Mouse (Mus musculus) limb, embryonic 15.5 days (tissue): ENCODE data around the gene Mthfd1. TPM values are rescaled to one million over a fixed set of nuclear protein-coding genes. Genes with fewer than 3 reads are reported as not detected.

Experiments
- ATAC-seq: fragments of 200-750 bp; cut with Nextera tagmentation; 2 replicates; pipeline ENCODE4 v1.8.0; 2017; ENCODE audit warnings: low read depth, moderate TSS enrichment; ENCODE audit not compliant: insufficient number of reproducible peaks, low FRiP score, low TSS enrichment
- H3K27ac ChIP-seq: fragments of 300-500 bp; sonication (generic); 2 replicates; pipeline ENCODE4 v1.5.1; 2015; ENCODE audit warnings: moderate library complexity, mild to moderate bottlenecking, inconsistent platforms
- H3K27me3 ChIP-seq: fragments of 300-500 bp; sonication (generic); 2 replicates; pipeline ENCODE4 v1.6.1; 2015; ENCODE audit warnings: inconsistent platforms
- H3K36me3 ChIP-seq: fragments of 300-500 bp; sonication (generic); 2 replicates; pipeline ENCODE4 v1.6.1; 2015; ENCODE audit warnings: inconsistent platforms
- H3K4me1 ChIP-seq: fragments of 300-500 bp; sonication (generic); 2 replicates; pipeline ENCODE4 v1.6.1; 2015; ENCODE audit warnings: inconsistent platforms
- H3K4me2 ChIP-seq: fragments of 300-500 bp; sonication (generic); 2 replicates; pipeline ENCODE4 v1.6.1; 2015; ENCODE audit warnings: mild to moderate bottlenecking, inconsistent platforms
- H3K4me3 ChIP-seq: fragments of 300-500 bp; sonication (generic); 2 replicates; pipeline ENCODE4 v1.5.1; 2015; ENCODE audit warnings: mild to moderate bottlenecking, inconsistent platforms
- H3K9ac ChIP-seq: fragments of 300-500 bp; sonication (generic); 2 replicates; pipeline ENCODE4 v1.6.1; 2015; ENCODE audit warnings: inconsistent platforms
- H3K9me3 ChIP-seq: fragments of 300-500 bp; sonication (generic); 2 replicates; pipeline ENCODE4 v1.6.1; 2016; ENCODE audit warnings: inconsistent platforms
- WGBS: fragments of 180-500 bp; shearing (Covaris S2); methylation state at CpG from one replicate; pipeline ENCODE4 v1.1.7; 2015; 5-methylcytosine and 5-hydroxymethylcytosine counted together
- polyA plus RNA-seq: library from polyadenylated mRNA; unstranded; fragments of >200 nt; fragmentation: Nextera tagmentation; extraction: Ambion mirVana; gene quantifications from 2 replicates; pipeline ENCODE4 v1.2.1, GENCODE M21; 2015

Gene Mthfd1
- polyA plus RNA-seq, 1 experiment from 2014 or later = 57.8 TPM

DNA sequence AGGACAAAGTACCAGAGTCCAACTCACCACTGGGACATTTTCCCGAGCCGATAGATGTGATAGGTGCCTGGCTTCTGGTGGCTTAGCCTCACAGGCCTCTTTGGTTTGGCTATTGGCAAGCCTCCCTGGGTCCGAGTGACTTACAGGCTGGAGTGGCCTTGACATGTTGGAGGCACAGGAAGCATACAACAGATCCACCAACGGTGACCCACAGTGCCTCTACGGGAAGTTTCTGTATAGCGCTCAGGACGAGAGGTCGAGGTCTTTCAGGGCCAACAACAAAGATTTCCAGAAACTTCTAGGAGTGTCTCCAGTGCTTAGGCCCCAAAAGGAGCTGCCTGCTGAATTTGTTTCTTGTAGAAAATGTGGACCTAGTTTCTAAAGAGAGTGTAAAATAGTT lies 10.1 kb upstream of the Mthfd1 start:
- Histone ChIP-seq H3K4me3 (no peak overlapping the region), H3K9me3 (no peaks in the 10 kb centered on the region), H3K27ac (no peak overlapping the region), H3K9ac (no peak overlapping the region), H3K4me1 (no peaks in the 10 kb centered on the region), H3K4me2 (no peak overlapping the region), H3K27me3 (no peaks in the 10 kb centered on the region), H3K36me3 (no peaks in the 10 kb centered on the region)
- WGBS = 88% methylated on average over 8 of the region's 8 CpGs
- no peak for ATAC-seq

DNA sequence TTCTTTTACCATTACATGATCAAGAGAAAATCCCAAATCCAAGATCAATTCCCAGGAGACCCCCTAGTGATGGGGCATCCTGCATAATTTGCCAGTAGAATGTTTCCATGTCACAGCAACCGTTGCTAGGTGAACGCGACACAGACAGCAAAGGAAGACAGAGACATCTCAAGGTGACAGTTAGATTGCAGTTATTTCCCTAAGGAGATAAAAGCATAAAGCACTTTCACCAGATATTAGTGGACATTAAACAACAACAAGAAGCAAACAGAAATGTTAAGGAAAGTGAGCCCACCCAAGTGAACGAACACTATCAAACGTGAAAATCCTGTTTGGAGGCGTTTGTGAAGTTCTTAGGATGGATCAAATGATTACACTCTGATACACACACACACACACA lies 8.5 kb upstream of the Mthfd1 start, which contains the start of gene Tex21:
TSS of gene Tex21 (minus strand) at position 101 of the 400 bp plus-strand sequence.
- Histone ChIP-seq H3K36me3 (no peaks in the 10 kb centered on the region), H3K27ac (no peak within 1 kb of the TSS), H3K9me3 (no peaks in the 10 kb centered on the region), H3K27me3 (no peaks in the 10 kb centered on the region), H3K9ac (no peak within 1 kb of the TSS), H3K4me2 (no peak within 1 kb of the TSS), H3K4me1 (no peaks in the 10 kb centered on the region), H3K4me3 (no peak within 1 kb of the TSS)
- no peak for ATAC-seq
- WGBS = 86% methylated on average over 6 of the region's 6 CpGs

DNA sequence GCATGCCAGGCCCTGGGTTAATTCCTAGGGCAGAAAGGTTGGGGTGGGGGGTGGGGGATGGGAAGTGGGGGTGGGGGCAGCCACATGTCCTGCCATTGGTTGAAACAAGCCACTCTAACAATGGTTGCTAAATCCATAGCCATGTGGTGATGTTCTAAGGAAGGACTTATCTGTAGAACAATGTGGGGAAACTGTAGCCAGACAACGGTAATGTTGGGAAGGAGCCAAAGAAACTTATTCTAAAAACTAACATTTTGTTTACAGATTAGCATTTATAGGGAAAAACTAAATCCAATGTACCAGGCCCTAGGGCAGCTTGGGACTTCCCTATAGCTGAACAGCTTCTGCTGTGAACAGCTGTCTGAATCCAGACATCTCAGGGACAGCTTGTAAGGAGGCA lies 2.0 kb upstream of the Mthfd1 start:
- no peak for ATAC-seq
- Histone ChIP-seq H3K9me3 (no peaks in the 10 kb centered on the region), H3K4me1 (peaks cover 16% of the 10 kb centered on the region), H3K27me3 (no peaks in the 10 kb centered on the region), H3K27ac (no peak overlapping the region), H3K36me3 (no peaks in the 10 kb centered on the region), H3K4me2 (no peak overlapping the region), H3K4me3 (no peak overlapping the region), H3K9ac (no peak overlapping the region)
- 83% methylated on average over 1 of the region's 1 CpGs for WGBS

DNA sequence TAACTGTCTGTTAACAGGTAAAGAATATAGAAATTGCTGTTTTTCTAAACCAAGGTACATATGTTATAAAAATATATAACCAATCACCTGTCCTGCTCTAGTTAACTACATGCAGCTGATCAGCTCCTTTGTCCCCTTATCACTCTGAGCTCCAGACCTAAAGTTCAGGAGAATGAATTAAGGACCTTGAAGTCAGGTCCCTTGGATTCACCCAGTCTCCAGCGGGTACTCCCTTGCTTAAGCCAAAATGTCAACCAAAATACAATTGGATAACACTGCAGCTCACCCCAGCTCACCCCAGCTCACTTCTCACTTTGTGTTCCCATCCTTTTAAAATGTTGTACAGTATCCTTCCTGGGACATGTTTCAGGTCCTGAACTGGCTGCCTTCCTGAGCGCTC lies 1.5 kb upstream of the Mthfd1 start:
- Histone ChIP-seq H3K4me3 (no peak overlapping the region), H3K4me1 (peaks cover 16% of the 10 kb centered on the region), H3K9ac (no peak overlapping the region), H3K36me3 (no peaks in the 10 kb centered on the region), H3K9me3 (no peaks in the 10 kb centered on the region), H3K27me3 (no peaks in the 10 kb centered on the region), H3K27ac (no peak overlapping the region), H3K4me2 (no peak overlapping the region)
- 91% methylated on average over 2 of the region's 2 CpGs for WGBS
- ATAC-seq = no peak

DNA sequence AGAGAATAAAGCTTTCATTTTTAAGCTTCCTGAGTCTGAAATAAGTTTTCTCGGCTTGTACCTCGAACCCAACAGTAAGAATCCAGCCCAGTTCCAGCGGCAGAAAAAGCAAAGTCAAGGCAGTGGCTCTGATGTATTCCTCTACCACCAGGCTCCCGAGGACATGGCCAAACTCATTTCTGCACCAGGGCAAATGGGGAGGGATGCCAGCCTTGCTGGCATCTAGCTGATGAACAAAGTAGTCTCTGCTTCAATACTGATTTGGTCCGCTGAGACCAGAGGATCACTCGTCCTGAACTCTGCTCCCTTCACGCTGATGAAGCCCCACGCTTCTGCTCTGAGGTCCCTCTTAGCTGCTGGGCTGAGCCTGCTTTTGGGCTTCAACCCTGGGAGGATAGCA lies 1.1 kb upstream of the Mthfd1 start:
- no peak overlapping the region for H3K4me3 ChIP-seq
- H3K9ac ChIP-seq = no peak overlapping the region
- H3K27ac ChIP-seq = no peak overlapping the region
- no peaks in the 10 kb centered on the region for H3K36me3 ChIP-seq
- H3K4me2 ChIP-seq = no peak overlapping the region
- H3K27me3 ChIP-seq = no peaks in the 10 kb centered on the region
- 78% methylated on average over 8 of the region's 8 CpGs for WGBS
- no peak for ATAC-seq
- H3K9me3 ChIP-seq = no peaks in the 10 kb centered on the region
- peaks cover 16% of the 10 kb centered on the region for H3K4me1 ChIP-seq

DNA sequence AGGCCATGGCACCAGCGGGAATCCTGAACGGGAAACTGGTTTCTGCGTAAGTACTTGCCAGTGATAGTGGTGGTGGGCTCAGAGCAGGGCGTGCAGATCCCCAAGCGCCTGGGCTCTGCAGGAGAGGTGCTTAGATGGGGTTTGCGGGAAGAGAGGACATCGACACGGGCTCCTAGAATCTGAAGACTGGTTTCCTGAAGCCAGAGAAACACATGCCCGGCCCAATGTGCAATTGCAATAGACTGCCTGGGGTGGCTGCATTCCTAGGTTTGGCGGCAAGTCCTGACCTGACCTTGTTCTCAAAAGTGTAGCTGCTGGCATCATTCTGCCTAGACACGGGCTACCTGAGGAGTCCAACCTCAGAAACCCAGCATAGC lies 389 bp downstream of the Mthfd1 start:
- peak overlapping the region; percentile 77 for H3K27ac ChIP-seq
- 0% methylated on average over 11 of the region's 11 CpGs for WGBS
- H3K36me3 ChIP-seq = no peaks in the 10 kb centered on the region
- H3K4me3 ChIP-seq = peak overlapping the region; percentile 68
- peak overlapping the region; percentile 92 for H3K4me2 ChIP-seq
- H3K4me1 ChIP-seq = peaks cover 16% of the 10 kb centered on the region
- no peak for ATAC-seq
- no peaks in the 10 kb centered on the region for H3K9me3 ChIP-seq
- no peaks in the 10 kb centered on the region for H3K27me3 ChIP-seq
- H3K9ac ChIP-seq = peak overlapping the region; percentile 62

DNA sequence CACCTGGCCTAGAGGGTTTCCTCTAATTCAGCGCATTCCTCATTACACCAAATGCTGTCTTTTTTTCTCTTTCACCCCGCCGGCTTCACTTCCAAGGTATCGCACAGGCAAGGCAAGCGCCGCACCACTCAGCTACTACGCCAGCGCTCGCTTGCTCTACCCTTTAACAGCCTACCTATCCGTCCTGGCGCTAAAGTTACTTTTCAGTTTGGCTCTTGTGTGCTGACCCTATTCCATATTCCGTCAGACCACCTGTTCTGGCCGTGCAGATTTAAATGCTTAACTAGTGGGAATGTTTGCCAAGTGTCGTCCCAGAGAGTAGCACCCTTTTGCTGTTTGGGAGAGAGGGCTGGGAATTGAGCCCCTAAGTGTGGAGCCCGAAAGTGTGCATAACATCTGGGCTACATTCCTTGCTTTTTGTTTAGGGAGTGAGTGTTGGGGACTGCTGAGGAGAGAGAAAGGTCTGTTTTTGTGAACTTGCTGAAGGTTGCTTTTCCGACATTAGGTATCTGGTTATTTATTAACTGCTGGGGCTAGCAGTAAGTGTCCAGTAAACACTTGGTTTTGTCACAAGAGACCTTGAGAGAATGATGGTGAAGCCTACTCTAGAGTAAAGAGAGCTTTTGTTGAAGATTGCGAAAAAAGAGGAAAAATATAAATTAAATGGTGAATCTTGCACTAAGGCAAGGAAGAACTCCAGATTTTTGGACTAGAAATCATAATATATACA lies 1.2 kb downstream of the Mthfd1 start:
- no peaks in the 10 kb centered on the region for H3K9me3 ChIP-seq
- H3K4me2 ChIP-seq = peak overlapping the region; percentile 92
- peak overlapping the region; percentile 62; the same call in 1 of the 2 replicates for H3K9ac ChIP-seq
- H3K27ac ChIP-seq = no peak overlapping the region
- no peak for ATAC-seq
- H3K27me3 ChIP-seq = no peaks in the 10 kb centered on the region
- H3K36me3 ChIP-seq = no peaks in the 10 kb centered on the region
- 7% methylated on average over 17 of the region's 17 CpGs for WGBS
- H3K4me1 ChIP-seq = peaks cover 16% of the 10 kb centered on the region
- peak overlapping the region; percentile 68 for H3K4me3 ChIP-seq

DNA sequence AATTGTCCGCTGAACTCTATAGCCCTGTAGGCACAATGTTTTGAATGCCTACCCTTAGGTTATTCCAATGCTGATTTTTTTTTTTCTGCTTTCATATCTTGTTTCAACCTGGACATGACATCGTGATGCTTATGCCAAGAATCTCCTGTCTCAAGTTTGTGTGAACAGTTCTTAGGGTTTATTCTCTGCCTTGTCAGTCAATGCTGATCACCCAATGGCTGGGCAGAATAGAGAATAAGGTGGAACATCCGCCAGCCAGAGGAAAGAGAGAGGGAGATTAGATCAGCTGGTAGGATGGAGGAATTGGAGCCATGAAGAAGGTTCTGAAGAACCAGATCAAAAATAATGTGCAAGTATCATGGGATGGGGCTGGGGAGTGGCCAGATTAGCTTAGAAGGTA lies 5.6 kb downstream of the Mthfd1 start:
- no peaks in the 10 kb centered on the region for H3K9me3 ChIP-seq
- no peak overlapping the region for H3K27ac ChIP-seq
- H3K36me3 ChIP-seq = no peaks in the 10 kb centered on the region
- no peak overlapping the region for H3K9ac ChIP-seq
- 90% methylated on average over 3 of the region's 3 CpGs for WGBS
- no peak for ATAC-seq
- H3K4me1 ChIP-seq = peaks cover 11% of the 10 kb centered on the region
- H3K4me2 ChIP-seq = no peak overlapping the region
- H3K4me3 ChIP-seq = no peak overlapping the region
- no peaks in the 10 kb centered on the region for H3K27me3 ChIP-seq

DNA sequence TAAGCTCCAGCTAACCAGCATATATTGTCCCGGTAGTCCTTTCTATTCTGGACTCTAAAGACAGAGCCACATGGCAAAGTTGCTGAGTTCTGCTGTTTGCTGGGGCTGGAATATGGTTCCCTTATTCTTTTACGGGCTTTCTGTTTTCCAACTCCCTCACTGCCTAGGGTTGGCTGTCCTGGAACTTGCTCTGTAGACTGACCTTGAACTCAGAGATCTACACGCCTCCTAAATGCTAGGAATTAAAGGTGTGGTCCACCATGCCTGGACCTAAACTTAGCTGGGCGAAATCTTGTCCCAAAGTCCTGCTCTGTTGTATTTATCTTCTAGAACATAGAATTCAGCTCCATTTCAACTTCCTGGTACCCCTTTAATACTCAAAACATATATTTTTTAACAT lies 6.5 kb downstream of the Mthfd1 start:
- Histone ChIP-seq H3K4me1 (0 out of 2 replicates have a peak, but pooled peaks cover 3% of the 10 kb centered on the region), H3K9ac (no peak overlapping the region), H3K4me2 (no peak overlapping the region), H3K4me3 (no peak overlapping the region), H3K27ac (no peak overlapping the region), H3K9me3 (no peaks in the 10 kb centered on the region), H3K27me3 (no peaks in the 10 kb centered on the region), H3K36me3 (peaks cover 3% of the 10 kb centered on the region; the same call in 1 of the 2 replicates)
- WGBS = 91% methylated on average over 4 of the region's 4 CpGs
- ATAC-seq = no peak

DNA sequence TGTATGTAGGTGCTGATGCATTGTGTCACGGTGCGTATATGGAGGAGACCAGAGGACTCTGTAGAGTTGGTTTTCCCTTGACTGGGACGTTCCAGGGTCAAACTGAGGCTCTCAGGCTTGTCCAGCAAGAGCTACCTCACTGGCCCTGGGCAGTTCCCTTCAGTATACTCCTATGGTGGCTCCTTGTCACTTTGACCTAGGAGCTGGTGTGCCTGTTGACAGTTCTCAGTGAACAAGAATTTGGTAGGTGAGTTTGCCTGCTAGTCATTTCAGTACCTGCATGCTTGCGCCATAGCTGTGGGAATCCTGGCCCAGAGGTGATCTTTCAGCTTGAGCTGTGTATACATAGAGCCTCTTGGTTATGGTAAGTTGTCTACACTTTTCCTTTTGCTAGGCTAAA lies 7.8 kb downstream of the Mthfd1 start:
- ATAC-seq = no peak
- H3K36me3 ChIP-seq = peaks cover 3% of the 10 kb centered on the region; the same call in 1 of the 2 replicates
- H3K9ac ChIP-seq = no peak overlapping the region
- H3K27ac ChIP-seq = no peak overlapping the region
- H3K27me3 ChIP-seq = no peaks in the 10 kb centered on the region
- no peaks in the 10 kb centered on the region for H3K9me3 ChIP-seq
- H3K4me1 ChIP-seq = no peaks in the 10 kb centered on the region
- WGBS = 94% methylated on average over 4 of the region's 4 CpGs
- H3K4me3 ChIP-seq = no peak overlapping the region
- no peak overlapping the region for H3K4me2 ChIP-seq

DNA sequence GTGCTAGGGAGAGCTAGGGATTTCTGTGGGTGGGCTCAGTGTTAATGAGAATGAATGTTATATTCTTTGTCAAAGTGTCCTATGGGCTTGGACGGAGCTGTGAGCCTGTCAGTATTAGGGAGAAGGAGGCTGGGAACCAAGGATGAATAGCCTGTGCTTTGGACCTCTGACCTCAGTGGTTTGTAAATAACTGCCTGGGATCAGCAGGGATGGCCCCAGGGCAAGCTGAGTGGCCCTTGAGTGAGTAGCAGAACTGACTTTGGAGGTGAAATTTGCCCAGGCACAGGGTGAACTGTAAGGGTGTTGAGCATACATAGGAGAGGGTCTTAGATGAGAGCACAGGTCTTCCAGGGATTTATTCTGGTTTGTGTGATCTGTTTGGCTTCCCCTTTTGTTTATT lies 8.8 kb downstream of the Mthfd1 start:
- Histone ChIP-seq H3K36me3 (peaks cover 3% of the 10 kb centered on the region; the same call in 1 of the 2 replicates), H3K9ac (no peak overlapping the region), H3K4me1 (0 out of 2 replicates have a peak, but pooled peaks cover 3% of the 10 kb centered on the region), H3K4me3 (no peak overlapping the region), H3K9me3 (no peaks in the 10 kb centered on the region), H3K27ac (no peak overlapping the region), H3K27me3 (no peaks in the 10 kb centered on the region), H3K4me2 (no peak overlapping the region)
- no peak for ATAC-seq
- 57% methylated on average over 1 of the region's 1 CpGs for WGBS

DNA sequence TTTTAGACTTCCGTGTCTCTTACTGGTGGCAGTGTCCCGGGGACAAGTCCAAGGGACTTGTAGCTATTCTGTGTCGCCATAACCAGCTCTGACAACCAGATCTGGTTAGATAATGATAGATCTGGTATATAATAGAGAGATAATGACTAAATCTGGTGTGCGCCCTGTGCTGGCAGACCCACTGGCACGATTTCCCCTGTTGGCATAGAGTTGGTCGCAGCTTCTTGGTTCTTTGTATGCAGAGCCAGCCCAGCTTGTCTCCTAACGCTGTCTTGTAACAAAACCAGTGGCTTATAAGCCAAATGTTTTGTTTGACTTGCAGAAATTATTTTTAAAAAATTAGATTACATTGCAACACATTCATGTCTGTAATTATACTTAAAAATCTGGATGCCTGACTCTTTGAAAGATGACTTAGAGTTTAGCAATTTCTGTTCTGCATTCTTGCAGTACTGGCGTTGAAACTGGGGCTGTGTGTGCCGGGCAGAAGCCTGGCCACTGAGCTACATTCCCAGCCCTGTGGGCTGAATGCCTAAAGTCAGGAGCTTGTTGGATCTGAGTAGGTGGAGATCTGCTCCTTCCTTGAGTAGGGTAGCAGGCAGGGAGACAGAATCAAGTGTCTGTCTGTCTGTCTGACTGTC lies 9.3 kb downstream of the Mthfd1 start:
- Histone ChIP-seq H3K27me3 (no peaks in the 10 kb centered on the region), H3K9ac (no peak overlapping the region), H3K4me1 (0 out of 2 replicates have a peak, but pooled peaks cover 3% of the 10 kb centered on the region), H3K9me3 (no peaks in the 10 kb centered on the region), H3K4me2 (no peak overlapping the region), H3K27ac (no peak overlapping the region), H3K4me3 (no peak overlapping the region), H3K36me3 (peaks cover 3% of the 10 kb centered on the region; the same call in 1 of the 2 replicates)
- 83% methylated on average over 9 of the region's 9 CpGs for WGBS
- ATAC-seq = no peak
